Mouse (Mus musculus): ENCODE results near the gene Trpt1. TPM values are rescaled to one million over a fixed set of nuclear protein-coding genes. Genes with fewer than 3 reads are reported as not detected.

Gene Trpt1
- total RNA-seq, 4 experiments from 2014 or later: 20.2 to 25.3 (median 21.3) TPM

GRCm38 (mm10) chr19:6992011-6992858 lies 3.7 kb upstream of the Trpt1 start, which contains the start of gene Dnajc4:
Gene Dnajc4 (minus strand): TSS chr19:6992572.
- peak; percentile 80 to 96 for DNase-seq (ENCODE audit: low spot score in 2 of 2)

DNA sequence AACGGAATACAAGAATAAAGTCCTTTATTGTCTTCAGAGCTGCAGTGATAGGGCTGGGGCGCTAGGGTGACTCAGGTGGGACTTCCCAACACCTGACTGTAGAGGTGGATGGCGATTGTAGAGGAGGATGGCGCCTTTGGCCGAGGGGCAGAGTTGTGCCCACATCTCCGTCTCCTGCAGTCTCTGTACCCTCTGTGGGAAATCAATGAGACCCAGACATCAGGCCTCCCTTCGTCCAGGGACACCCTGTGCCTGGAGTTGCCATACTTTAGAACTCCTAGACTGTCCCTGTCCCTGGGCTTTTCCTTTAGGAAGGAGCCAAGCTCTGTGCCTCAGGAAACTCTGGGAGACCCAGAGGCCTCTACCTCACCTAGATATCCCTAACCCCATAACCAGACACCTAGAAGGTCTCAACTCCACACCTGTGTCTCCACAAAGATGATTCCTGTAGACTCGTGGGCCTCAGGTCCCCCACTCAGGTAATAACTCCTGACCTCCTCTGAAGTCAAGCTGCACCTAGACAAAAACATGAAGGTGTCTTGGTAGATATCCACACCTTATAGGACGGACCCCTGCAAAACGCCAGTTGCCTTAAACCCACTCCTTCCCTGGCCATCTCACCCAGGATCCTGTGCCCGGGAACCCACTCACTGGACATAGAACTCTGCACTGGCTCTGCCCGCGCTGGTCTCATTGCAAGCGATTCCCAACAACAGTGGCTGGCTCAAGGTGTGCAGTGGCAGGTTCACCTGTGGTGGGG lies 2.7 kb upstream of the Trpt1 start:
- DNase-seq (ENCODE audit: low spot score in 2 of 2): peak in 1 of 2 experiments; percentile 22

- DNase-seq (ENCODE audit: low spot score in 2 of 2): no peak
Measured at GRCm38 (mm10) chr19:6994002-6994401, 1.9 kb upstream of the Trpt1 start.

- DNase-seq (ENCODE audit: low spot score in 2 of 2): no peak
Measured at GRCm38 (mm10) chr19:6994489-6994888, 1.4 kb upstream of the Trpt1 start.

DNA sequence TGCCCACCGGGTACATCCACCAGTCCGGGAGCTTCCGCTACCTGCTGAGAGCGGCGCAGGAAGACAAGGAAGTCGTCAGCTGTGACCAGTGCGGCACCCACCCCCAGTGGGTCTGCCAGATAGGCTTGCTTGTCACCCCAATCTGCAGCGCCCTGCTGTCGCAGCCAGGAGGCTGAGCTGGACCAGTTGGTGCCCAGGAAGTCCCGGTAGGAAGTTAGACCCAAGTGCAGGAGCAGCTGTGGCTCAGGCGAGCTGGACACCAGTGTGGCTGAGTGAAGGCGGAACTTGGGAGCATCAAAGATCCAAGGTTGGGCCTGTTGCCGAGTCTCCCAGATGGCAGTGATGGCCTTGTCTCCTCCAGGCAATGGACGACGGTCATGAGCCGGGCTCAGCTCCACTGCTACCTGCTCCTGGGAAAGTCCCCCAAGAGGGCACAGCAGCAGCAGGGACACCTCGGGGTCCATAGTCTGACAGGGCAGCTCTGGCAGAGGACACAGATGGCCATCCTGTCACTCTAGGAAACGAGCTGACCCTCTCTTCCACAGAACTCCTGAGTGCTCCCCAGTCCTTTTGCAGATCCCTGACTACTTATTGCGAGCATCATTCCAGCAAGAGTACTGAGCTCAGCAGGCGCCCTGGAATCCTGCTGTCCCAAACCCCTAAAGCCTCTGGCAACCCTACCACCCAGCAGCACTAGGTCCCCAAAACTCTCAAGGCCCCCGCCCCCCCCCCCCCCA lies 508 bp upstream of the Trpt1 start:
- DNase-seq (ENCODE audit: low spot score in 2 of 2): no peak

GRCm38 (mm10) chr19:6997721-6998290 lies 1.9 kb downstream of the Trpt1 start:
- peak in 1 of 2 experiments; percentile 11 for DNase-seq (ENCODE audit: low spot score in 2 of 2)

GRCm38 (mm10) chr19:6999360-7000063 lies 3.6 kb downstream of the Trpt1 start:
- DNase-seq (ENCODE audit: low spot score in 2 of 2): no peak

- DNase-seq (ENCODE audit: low spot score in 2 of 2): no peak
Measured at GRCm38 (mm10) chr19:7006892-7007593, 11.1 kb downstream of the Trpt1 start.

GRCm38 (mm10) chr19:7012426-7012825 lies 16.5 kb downstream of the Trpt1 start:
- no peak for DNase-seq (ENCODE audit: low spot score in 2 of 2)

DNA sequence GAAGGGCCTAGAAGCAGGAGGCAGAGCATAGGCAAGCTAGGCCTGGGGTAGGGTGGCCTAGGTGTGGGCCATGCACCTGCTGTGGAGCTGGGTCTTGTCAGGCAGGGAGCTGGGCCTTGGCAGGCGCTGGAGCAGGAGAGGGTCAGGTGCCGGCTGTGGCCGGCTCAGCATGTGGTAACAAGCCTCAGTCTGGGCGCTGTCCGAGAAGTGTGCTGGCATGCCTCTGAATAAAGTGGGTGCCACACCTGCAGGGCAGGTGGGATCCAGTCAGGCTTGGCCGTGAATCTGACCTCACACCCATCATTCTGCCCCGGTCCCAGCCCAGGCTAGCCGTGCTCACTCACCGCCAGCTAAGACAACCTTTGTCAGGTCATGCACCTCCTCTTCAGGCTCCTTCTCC lies 18.1 kb downstream of the Trpt1 start:
- no peak for DNase-seq (ENCODE audit: low spot score in 2 of 2)

DNA sequence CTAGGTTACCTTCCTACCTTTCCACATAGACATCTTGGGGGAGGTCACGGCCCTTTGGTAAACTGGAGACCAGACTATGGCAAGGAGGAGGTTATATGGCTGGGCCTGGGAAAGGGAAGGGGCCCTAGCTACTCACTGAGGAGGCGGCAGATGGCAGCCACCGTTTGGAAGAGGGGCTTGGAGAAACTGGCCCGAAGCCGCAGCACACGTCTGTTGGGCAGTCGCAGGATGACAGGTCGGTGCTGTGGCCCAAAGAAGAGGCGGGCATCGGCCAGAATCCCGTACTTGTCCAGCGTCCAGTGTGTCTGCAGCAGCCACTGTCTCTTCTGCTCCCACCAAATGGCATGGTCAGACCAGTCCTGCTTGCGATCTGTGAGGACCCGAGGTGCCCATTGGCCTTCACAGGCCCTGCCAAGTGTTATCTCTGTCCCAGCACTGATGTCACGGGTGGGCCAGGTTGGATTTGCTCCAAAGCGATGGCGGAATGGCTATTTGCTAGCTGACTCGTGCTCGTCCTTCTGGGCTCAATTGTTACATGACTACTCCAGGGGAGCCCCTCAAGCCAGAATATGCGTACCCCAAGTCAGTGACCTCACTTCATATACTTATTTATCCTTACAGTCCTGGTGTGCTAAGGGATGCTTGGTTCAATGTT lies 18.7 kb downstream of the Trpt1 start:
- DNase-seq (ENCODE audit: low spot score in 2 of 2): no peak

DNA sequence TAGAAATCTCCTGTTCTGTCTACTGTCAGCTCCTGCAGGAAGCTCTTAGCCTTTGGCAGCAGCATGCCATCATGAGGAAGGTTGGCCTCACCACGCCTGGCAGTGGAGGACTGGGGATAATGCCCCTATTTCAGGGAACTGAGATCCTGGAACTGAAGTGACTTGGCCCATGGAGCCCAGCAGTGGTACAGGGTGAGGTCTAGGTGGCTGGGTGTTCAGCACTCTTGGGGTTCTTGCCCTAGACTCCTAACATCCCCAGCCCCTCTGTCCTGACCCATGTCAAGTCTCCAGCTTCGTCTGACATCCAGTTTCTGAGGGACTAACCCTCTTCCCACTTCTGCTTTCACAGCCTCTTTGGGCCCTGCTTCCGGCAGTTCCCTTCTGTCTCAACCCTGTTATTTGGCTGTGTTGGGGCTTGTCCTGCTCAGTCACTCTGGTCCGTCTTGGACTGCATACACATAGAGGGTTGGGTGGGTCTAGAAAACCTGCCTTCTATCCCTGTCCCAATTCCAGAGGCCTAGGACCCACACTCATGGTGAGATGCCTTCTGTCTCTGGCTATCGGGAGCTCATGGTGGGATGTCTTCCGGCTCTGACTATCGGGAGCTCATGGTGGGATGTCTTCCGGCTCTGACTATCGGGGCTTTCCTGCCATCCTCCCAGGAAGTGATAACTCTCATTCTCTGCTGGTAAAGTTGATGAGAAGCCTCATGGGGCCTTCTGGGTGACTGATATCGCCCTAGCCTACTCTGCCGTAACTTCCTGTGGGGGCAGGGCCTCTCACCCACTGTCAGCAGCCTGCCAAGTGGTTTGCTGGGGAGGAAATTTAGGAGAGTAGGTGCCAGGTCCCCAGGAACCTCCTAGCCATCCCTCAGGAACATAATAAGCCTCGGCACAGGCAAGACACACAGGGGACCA lies 21.9 kb downstream of the Trpt1 start:
- no peak for DNase-seq (ENCODE audit: low spot score in 2 of 2)

- DNase-seq (ENCODE audit: low spot score in 2 of 2): no peak
Measured at GRCm38 (mm10) chr19:7018546-7018945, 22.6 kb downstream of the Trpt1 start.

DNA sequence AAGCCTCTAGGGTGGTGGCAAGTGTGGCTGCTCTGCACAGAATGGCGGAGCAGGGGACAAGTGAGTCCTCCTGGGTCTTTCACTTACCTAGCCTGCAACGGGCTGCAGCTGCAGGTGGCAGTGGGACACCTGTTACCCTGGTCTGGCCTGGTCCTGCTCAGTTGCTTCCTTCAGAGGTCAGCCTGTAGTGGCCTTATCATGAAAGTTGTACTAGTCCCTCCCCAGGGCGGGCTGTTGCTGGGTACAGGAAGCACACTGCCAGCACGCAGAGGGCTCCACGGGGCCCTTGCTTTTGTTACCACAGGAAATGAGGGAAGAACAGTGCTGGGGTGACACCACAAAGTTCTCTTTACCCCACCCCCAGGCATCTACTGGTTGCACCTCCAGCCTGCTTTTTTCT lies 23.3 kb downstream of the Trpt1 start, which contains the start of gene Fermt3:
Gene Fermt3, minus strand, starts transcription at position 279 of the 400 bp plus-strand sequence.
- DNase-seq (ENCODE audit: low spot score in 2 of 2): no peak

DNA sequence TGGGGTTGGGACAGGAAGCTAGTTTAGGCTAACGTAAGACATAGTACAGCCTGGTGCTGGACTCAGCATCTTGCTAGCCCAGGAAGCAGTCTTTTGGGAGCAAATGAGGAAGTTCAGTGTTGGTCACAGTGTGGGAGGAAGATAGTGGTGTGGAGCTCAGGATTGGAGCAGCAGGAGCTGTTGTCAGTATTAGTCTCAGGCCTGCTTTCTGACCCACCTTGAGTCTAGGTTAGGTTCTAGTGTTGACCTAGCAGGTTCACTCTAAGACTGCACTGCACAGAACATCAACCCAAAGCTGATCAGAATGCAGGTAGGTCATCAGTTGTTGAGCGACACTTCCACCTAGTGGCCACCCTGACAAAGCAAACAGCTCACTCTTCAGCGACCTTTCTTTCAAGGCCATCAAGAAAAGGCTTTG lies 24.3 kb downstream of the Trpt1 start:
- no peak for DNase-seq (ENCODE audit: low spot score in 2 of 2)

DNA sequence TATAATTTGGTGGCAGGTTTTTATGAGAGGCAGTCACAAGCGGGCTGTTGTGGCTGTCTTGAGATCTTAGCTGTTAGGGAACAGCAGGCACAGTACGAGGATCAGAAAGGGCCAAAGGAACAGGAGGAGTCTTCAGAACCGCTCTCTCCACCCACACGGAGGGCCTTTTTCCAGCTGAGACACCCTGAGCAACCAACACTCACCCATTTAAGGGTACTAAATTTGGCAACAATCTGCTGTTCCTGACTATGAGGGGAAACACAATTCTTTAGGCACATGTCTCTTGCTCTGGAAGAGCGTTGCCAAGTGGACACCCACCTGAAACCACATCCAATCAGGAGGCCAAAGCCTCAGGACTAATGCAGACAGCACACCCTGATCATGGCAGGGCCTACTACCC lies 33.6 kb downstream of the Trpt1 start:
- peak in 1 of 2 experiments; percentile 85 for DNase-seq (ENCODE audit: low spot score in 2 of 2)

DNA sequence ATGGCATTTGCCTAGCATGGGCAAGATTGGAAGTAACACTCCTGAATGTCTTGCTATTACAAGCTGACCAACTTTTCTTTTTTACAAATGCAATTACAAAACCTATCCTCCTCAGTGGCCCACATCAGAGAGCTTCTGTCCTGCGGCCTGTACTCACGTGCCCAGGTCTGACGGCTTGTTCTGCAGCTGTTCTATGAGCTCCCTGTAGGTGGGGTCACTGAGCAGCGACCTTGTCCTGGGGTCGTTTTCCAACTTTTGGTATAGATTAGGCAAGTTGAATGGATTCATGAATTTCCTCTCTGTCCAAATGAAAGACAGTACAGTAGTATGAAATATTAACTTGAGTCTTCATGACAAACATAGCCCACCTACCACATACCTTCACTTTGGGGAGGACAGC lies 38.1 kb downstream of the Trpt1 start:
- DNase-seq (ENCODE audit: low spot score in 2 of 2): no peak

DNA sequence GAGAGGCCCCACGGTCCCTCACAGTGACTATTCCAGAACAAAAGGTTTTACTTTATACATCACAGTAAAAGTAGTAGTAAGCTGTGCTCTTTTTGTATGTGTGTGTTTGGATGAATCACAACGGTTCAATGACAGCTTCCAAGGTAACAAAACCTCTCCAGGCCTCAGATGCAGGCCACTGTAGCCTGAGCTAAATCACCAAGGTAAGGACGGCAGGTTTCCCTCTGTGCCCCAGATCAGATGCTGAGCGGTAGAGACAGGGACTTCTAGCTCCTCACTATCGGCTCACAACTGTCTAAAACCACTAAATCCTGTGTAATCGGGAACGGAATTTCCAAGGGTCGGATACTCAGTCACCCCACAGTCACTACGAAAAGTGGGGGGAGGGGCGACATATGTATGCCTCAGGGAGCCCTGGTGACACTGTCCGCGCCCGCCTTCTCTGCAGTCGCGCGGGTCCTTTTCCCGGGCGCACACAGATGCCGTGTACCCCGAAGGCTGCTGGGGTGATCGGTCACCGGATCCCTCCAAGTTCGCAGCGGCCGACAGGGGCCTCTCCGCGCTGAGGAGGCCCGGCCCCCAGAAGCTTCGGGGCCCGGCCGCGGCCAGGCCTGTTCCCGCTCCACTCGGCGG lies 43.3 kb downstream of the Trpt1 start:
- DNase-seq (ENCODE audit: low spot score in 2 of 2): peak; percentile 41 to 65

Measured in left cerebral cortex, adult 8-10 months (tissue).